Mouse (Mus musculus) cerebellum, adult 2 months (tissue): ENCODE data around the gene Pax3.

Source experiments
- CTCF ChIP-seq: fragments of 200-500 bp; IDR thresholded peaks from 2 replicates; pipeline ENCODE4 v1.5.1; 2011; ENCODE audit warnings: low read depth, mild to moderate bottlenecking, control low read depth, low read length, moderate library complexity, borderline replicate concordance; ENCODE audit not compliant: insufficient read depth
- POLR2A ChIP-seq: fragments of 200-500 bp; IDR thresholded peaks from 2 replicates; pipeline ENCODE4 v1.6.1; 2011; ENCODE audit warnings: low read length, control low read depth, borderline replicate concordance; ENCODE audit not compliant: insufficient read depth

GRCm38 (mm10) chr1:78192217-78192735 is 4.7 kb downstream of the Pax3 start:
- TF ChIP-seq CTCF, result no peak
- no peak for TF ChIP-seq POLR2A
